Mouse (Mus musculus) bone marrow, adult 2 months (tissue): ENCODE data around the gene Il12b.

Experiments used
- CTCF ChIP-seq: fragments of 200-500 bp; IDR thresholded peaks from 2 replicates; pipeline ENCODE4 v1.5.1; 2011; ENCODE audit warnings: low read length, control low read depth; ENCODE audit not compliant: control insufficient read depth, insufficient read depth
- POLR2A ChIP-seq: fragments of 200-500 bp; IDR thresholded peaks from 2 replicates; pipeline ENCODE4 v1.6.1; 2011; ENCODE audit warnings: low read depth, mild to moderate bottlenecking, control low read depth, low read length, borderline replicate concordance; ENCODE audit not compliant: control insufficient read depth

GRCm38 (mm10) chr11:44377879-44378278, 22.0 kb upstream of the Il12b start:
- no peak for TF ChIP-seq CTCF
- no peak for TF ChIP-seq POLR2A
